Mouse (Mus musculus) liver, adult (tissue): ENCODE data around the gene Mapk14.

Experiments used
- GATA4 ChIP-seq: IDR thresholded peaks from 2 replicates; pipeline ENCODE4 v1.6.1; 2014; ENCODE audit warnings: mild to moderate bottlenecking, low read length; ENCODE audit not compliant: insufficient replicate concordance

The Mapk14 gene

DNA sequence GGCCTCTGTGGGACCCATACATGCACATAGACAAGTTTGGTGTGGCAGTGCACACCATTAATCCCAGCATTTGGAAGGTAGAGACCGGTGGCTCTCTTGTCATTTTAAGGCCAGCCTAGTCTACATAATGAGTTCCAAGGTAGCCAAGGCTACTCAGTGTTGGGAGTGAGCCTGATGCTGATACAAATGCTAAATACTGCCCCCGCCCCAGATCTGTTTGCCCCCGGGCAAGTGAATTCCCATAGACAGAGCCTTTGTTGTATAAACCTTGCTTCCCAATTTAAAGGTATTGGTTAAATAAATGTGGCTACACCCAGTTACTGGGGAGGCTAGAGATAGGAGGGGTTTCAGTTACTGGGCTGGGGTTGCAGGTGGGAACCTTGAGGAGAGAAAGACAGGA, 93.9 kb downstream of the Mapk14 start:
- TF ChIP-seq GATA4: no peak

DNA sequence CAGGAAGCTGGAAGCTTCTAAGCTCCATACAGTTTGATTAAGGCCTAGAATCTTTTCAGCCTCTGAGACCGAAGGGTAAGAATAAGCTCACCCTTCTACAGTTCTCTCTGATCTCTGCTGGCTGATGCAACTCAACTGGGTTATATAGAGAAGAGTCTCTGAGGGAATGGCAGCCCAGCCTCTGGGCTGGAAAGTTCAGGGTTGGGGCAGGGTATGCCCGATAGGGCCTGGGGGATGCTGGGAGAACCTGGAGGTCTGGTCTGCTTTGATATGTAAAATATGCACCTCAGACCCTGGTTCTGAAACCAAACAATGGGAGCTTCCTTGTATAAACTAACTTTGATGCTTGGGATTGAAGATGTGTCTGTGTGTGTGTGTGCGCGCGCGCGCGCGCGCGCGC, 96.4 kb downstream of the Mapk14 start:
- TF ChIP-seq GATA4: no peak

GRCm38 (mm10) chr17:28797031-28797430, 105.9 kb downstream of the Mapk14 start:
- TF ChIP-seq GATA4: no peak
